Mouse (Mus musculus) kidney, embryonic 14.5 days (tissue): ENCODE data around the gene Slc39a2. TPM values are rescaled to one million over a fixed set of nuclear protein-coding genes. Genes with fewer than 3 reads are reported as not detected.

Experiments used
- ATAC-seq: fragments of 200-750 bp; cut with Nextera tagmentation; 2 replicates; pipeline ENCODE4 v1.8.0; 2017; ENCODE audit warnings: moderate number of reproducible peaks, mild to moderate bottlenecking, moderate TSS enrichment, moderate library complexity; ENCODE audit not compliant: low FRiP score, low TSS enrichment
- H3K27ac ChIP-seq: fragments of 300-500 bp; sonication (generic); 2 replicates; pipeline ENCODE4 v1.5.1; 2014; ENCODE audit warnings: low read depth, mild to moderate bottlenecking, low read length, moderate library complexity, mixed read lengths
- H3K27me3 ChIP-seq: fragments of 300-500 bp; sonication (generic); 2 replicates; pipeline ENCODE4 v1.6.1; 2014; ENCODE audit warnings: mild to moderate bottlenecking, low read length; ENCODE audit not compliant: control insufficient read depth, insufficient read depth
- H3K36me3 ChIP-seq: fragments of 300-500 bp; sonication (generic); 2 replicates; pipeline ENCODE4 v1.6.1; 2014; ENCODE audit warnings: low read length, mixed read lengths; ENCODE audit not compliant: control insufficient read depth, insufficient read depth
- H3K4me1 ChIP-seq: fragments of 300-500 bp; sonication (generic); 2 replicates; pipeline ENCODE4 v1.6.1; 2014; ENCODE audit warnings: low read length, mixed read lengths; ENCODE audit not compliant: control insufficient read depth, insufficient read depth
- H3K4me2 ChIP-seq: fragments of 300-500 bp; sonication (generic); replicated peaks from 2 replicates; pipeline ENCODE4 v1.6.1; 2014; ENCODE audit warnings: low read depth, mild to moderate bottlenecking, low read length
- H3K4me3 ChIP-seq: fragments of 300-500 bp; sonication (generic); 2 replicates; pipeline ENCODE4 v1.5.1; 2014; ENCODE audit warnings: mild to moderate bottlenecking, low read length
- H3K9ac ChIP-seq: fragments of 300-500 bp; sonication (generic); 2 replicates; pipeline ENCODE4 v1.6.1; 2014; ENCODE audit warnings: low read depth, mild to moderate bottlenecking, low read length, moderate library complexity
- H3K9me3 ChIP-seq: fragments of 300-500 bp; sonication (generic); 2 replicates; pipeline ENCODE4 v1.6.1; 2016; ENCODE audit warnings: low read length; ENCODE audit not compliant: control insufficient read depth
- WGBS: fragments of 180-500 bp; shearing (Covaris S2); extraction: QIAGEN DNeasy Blood & Tissue Kit; methylation state at CpG from one replicate; pipeline ENCODE4 v1.1.7; 2014; 5-methylcytosine and 5-hydroxymethylcytosine counted together
- polyA plus RNA-seq: library from polyadenylated mRNA; unstranded; fragments of >200 nt; fragmentation: Nextera tagmentation; extraction: Ambion mirVana; gene quantifications from 2 replicates; pipeline ENCODE4 v1.2.1, GENCODE M21; 2014

The Slc39a2 gene
- polyA plus RNA-seq, 1 experiment from 2014 or later, result 0.18 TPM

DNA sequence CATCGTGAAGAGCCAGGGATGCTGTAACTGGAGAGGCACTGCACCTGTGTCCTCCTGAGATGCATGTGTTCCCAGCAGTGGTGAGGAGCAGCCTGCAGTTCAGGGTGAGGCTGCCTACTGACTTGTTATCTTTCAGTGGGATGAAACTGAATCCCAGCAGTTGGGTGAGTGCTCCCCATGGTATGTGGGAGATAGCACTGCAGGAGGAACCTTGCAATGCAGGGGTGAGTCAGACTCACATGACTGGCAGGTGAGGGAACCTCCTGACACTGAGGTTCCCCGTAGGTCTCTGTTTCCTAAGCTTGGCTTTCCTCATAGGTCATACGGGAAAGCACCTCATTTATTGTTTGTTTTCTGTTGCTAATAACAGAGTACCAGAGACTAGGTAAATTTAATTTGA is 15.2 kb upstream of the Slc39a2 start:
- 69% methylated on average over 3 of the region's 3 CpGs for WGBS
- ATAC-seq, result peak; percentile 40; the same call in 1 of the 2 replicates
- no peaks in the 10 kb centered on the region for H3K36me3 ChIP-seq
- H3K27me3 ChIP-seq, result no peaks in the 10 kb centered on the region
- no peak overlapping the region for H3K4me3 ChIP-seq
- no peaks in the 10 kb centered on the region for H3K4me1 ChIP-seq
- no peak overlapping the region for H3K27ac ChIP-seq
- no peak overlapping the region for H3K4me2 ChIP-seq
- H3K9ac ChIP-seq, result no peak overlapping the region
- no peaks in the 10 kb centered on the region for H3K9me3 ChIP-seq

DNA sequence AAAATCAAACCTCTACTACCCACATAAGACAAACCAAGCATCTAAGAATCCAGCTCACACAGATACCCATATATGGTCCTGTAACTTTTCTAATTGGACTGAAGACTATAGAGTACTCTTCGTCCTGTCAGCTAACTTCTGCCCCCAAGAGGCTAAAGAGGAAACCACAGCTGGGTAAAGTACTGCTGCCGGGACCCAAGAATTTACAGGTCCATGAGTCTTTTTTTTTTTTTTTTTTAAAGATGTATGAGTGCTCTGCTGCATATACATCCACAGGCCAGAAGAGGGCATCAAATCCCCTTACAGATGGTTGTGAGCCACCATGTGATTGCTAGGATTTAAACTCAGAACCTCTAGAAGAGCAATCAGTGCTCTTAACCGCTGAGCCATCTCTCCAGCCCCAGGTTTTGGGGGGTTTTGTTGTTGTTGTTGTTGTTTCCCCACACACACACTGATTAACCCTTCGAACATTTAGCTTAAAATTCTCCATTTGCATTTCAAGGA is 9.1 kb upstream of the Slc39a2 start:
- Histone ChIP-seq H3K4me2 (peak overlapping the region; percentile 87), H3K9ac (peak overlapping the region; percentile 42; the same call in 1 of the 2 replicates), H3K27me3 (no peaks in the 10 kb centered on the region), H3K9me3 (no peaks in the 10 kb centered on the region), H3K27ac (peak overlapping the region; percentile 78), H3K4me3 (peak overlapping the region; percentile 84), H3K4me1 (peaks cover 12% of the 10 kb centered on the region; the same call in 1 of the 2 replicates), H3K36me3 (peaks cover 23% of the 10 kb centered on the region)
- ATAC-seq, result peak; percentile 54
- WGBS, result under 1% methylated on average over 4 of the region's 4 CpGs

DNA sequence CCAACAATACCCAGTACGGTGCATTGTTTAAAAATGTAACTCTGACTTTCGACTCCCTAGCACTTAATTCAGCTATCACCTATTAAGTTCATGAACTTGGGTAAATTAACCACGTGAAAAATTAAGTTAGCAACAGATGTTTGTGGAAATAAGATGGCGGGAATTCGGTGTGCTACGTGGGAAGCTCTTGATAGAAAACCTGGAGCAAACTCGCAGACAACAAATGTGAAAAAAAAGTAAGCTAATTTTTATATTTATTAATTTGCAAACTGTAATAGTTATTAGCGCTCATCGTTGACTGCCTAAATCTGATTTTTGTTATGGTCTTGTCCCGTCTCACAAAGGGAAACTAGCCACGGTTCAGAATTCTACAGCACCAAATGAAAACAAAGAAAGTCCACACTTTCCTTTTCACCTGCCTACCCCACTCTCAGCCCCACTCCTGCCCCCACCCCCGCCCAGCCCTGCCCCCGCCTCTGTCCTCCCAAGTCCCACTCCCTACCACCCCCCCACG is 8.6 kb upstream of the Slc39a2 start:
- peaks cover 12% of the 10 kb centered on the region; the same call in 1 of the 2 replicates for H3K4me1 ChIP-seq
- H3K4me3 ChIP-seq, result peak overlapping the region; percentile 84
- H3K4me2 ChIP-seq, result peak overlapping the region; percentile 87
- H3K9me3 ChIP-seq, result no peaks in the 10 kb centered on the region
- peak; percentile 43 for ATAC-seq
- H3K27ac ChIP-seq, result peak overlapping the region; percentile 78
- peaks cover 28% of the 10 kb centered on the region for H3K36me3 ChIP-seq
- H3K9ac ChIP-seq, result peak overlapping the region; percentile 42
- no peaks in the 10 kb centered on the region for H3K27me3 ChIP-seq
- 2% methylated on average over 14 of the region's 14 CpGs for WGBS

DNA sequence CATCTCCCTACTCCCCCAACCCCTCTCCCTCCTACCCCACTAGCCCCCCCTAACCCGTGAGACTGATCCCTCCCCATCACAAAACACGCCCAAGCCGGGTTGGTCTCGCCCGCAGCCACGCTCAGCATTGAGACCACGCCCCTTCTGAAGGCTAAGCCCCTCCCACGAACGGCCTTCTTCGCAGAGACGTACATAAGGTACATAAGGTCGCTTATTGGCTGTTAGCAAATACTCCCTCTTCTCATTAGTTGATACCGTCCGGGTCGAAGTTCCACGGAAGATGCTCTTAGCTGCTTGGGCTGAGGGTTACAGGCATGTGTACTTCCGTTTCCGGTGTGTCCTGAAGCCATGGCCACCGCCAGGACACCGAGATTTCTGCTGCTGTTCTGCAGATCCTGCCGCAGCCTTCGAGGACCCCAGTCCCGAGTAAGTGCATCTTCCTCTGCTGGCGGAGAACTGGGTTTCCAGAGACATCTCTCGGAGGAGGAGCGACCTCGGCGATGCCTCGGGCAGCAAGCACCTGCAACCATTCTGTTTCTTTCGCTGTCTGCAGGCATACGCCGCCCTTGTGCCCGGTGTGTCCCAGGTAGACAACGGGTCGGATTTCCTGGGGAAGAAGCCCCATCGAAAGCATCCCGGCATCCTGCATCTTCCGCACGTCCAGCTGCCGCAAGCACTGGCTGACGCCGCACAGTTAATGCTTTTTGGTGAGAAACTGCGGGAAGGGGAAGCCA is 7.9 kb upstream of the Slc39a2 start, which contains the start of gene Mettl17:
TSS of gene Mettl17 (plus strand) at position 245 of the 734 bp plus-strand sequence.
- Histone ChIP-seq H3K4me1 (peaks cover 12% of the 10 kb centered on the region; the same call in 1 of the 2 replicates), H3K36me3 (peaks cover 35% of the 10 kb centered on the region), H3K4me3 (peak within 1 kb of the TSS; percentile 84), H3K9me3 (no peaks in the 10 kb centered on the region), H3K27me3 (no peaks in the 10 kb centered on the region), H3K4me2 (peak within 1 kb of the TSS; percentile 87), H3K9ac (peak within 1 kb of the TSS; percentile 81), H3K27ac (peak within 1 kb of the TSS; percentile 78)
- WGBS, result under 1% methylated on average over 43 of the region's 43 CpGs
- ATAC-seq, result peak; percentile 98

DNA sequence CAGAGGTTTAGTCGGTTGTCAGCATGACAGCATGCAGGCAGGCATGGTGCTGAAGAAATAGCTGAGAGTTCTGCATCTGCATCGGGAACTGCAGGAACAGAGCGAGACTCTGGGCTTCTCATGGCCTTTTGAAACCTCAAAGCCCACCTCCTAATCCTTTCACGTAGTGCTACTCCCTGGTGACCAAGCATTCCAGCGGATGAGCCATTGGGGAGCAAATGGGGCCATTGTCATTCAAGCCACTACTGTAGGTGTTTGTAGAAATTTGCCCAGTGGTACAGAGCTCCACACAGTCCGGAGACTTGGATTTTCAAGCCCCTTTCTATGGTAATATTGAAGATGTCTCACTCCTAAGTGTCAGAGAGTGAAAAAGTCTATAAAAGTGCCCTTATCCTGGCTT is 6.6 kb upstream of the Slc39a2 start:
- H3K4me3 ChIP-seq, result peak overlapping the region; percentile 84; the same call in 1 of the 2 replicates
- 0 out of 2 replicates have a peak overlapping the region, but pooled peaks have one; percentile 7 for H3K9ac ChIP-seq
- no peak for ATAC-seq
- no peaks in the 10 kb centered on the region for H3K27me3 ChIP-seq
- peaks cover 12% of the 10 kb centered on the region; the same call in 1 of the 2 replicates for H3K4me1 ChIP-seq
- WGBS, result 75% methylated on average over 6 of the region's 6 CpGs
- H3K27ac ChIP-seq, result no peak overlapping the region
- peaks cover 46% of the 10 kb centered on the region for H3K36me3 ChIP-seq
- no peaks in the 10 kb centered on the region for H3K9me3 ChIP-seq
- H3K4me2 ChIP-seq, result peak overlapping the region; percentile 87; the same call in 1 of the 2 replicates

DNA sequence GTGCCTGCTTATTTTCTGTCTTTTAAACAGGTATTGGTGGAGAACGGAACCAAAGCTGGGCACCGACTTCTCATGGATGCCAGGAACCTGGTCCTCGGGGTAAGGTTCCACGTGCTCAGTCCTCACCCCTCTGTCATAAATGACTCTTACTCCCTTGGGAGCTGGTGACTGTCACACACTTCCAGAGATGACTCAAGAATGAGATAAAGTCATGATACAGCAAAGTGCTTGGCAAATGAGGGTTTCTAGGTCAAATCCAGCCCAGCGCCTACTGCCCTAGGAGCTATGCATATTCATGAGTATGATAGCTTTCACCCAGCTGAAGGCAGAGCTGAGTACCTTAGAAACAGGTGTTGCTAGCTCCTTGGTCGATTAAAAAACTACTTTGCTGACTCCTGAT is 2.9 kb upstream of the Slc39a2 start:
- no peak overlapping the region for H3K9ac ChIP-seq
- H3K36me3 ChIP-seq, result peaks cover 57% of the 10 kb centered on the region
- H3K4me3 ChIP-seq, result no peak overlapping the region
- no peaks in the 10 kb centered on the region for H3K27me3 ChIP-seq
- H3K27ac ChIP-seq, result no peak overlapping the region
- H3K9me3 ChIP-seq, result no peaks in the 10 kb centered on the region
- ATAC-seq, result no peak
- H3K4me2 ChIP-seq, result no peak overlapping the region
- WGBS, result 91% methylated on average over 6 of the region's 6 CpGs
- peaks cover 12% of the 10 kb centered on the region; the same call in 1 of the 2 replicates for H3K4me1 ChIP-seq

DNA sequence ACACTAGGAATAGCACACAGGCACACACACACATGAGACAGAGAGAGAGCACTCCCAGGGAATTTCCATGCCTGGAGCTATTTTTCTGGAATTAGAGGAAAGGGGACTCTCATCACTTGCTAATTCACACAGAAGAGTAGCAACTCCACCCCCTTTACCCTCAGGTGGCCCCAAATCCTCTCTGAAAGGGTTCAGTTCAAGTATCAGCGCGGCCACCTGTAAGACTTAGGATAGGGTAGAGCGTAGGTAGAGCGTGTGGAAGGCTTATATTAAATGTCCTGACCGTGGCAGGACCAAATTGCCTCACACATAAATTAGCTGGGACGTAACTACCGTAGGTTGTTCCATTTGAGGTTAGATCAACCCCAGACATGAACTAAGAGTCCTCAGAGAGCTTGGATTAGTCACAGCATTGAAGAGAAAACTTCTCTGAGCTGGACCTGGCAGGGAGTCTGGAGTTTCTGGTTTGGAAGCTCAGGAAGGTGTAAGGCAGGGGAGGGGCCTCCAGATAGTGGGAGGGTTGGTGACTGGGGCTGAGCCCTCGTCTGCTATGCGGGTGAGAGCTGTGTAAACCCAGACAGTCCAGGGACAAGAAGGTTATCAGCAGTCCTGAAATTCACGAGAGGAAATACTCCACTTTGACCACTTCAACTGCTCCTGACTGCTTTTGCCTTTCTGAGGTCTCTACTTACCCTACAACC is 555 bp downstream of the Slc39a2 start:
- no peaks in the 10 kb centered on the region for H3K9me3 ChIP-seq
- WGBS, result 36% methylated on average over 10 of the region's 10 CpGs
- H3K27me3 ChIP-seq, result no peaks in the 10 kb centered on the region
- no peak overlapping the region for H3K4me3 ChIP-seq
- no peak overlapping the region for H3K27ac ChIP-seq
- no peak overlapping the region for H3K9ac ChIP-seq
- no peak overlapping the region for H3K4me2 ChIP-seq
- H3K36me3 ChIP-seq, result peaks cover 38% of the 10 kb centered on the region
- no peak for ATAC-seq
- no peaks in the 10 kb centered on the region for H3K4me1 ChIP-seq

DNA sequence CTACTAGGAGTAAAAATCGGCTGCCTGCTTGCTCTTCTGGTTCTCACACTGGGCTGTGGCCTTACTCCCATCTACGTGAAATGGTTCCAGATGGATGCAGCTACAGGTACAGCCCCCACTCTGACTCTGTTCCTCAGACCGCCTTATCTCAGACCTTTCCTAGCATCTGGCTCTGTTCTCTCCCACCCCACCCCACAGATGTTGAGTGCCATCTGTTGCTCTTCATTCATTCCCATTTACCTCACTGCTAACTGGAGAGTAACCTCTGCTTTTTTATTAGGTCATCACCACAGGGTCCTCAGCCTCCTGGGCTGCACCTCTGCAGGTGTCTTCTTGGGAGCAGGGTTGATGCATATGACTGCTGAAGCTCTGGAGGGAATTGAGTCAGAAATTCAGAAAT is 1.1 kb downstream of the Slc39a2 start:
- Histone ChIP-seq H3K4me3 (no peak overlapping the region), H3K27ac (no peak overlapping the region), H3K36me3 (peaks cover 32% of the 10 kb centered on the region), H3K9ac (no peak overlapping the region), H3K4me1 (no peaks in the 10 kb centered on the region), H3K9me3 (no peaks in the 10 kb centered on the region), H3K27me3 (no peaks in the 10 kb centered on the region), H3K4me2 (no peak overlapping the region)
- no peak for ATAC-seq
- 57% methylated on average over 3 of the region's 3 CpGs for WGBS
